Mouse (Mus musculus) CH12.LX (cell line): ENCODE data around the gene Cort. TPM values are rescaled to one million over a fixed set of nuclear protein-coding genes. Genes with fewer than 3 reads are reported as not detected.

Source experiments
- DNase-seq: peaks from one replicate; pipeline ENCODE4 v3.0.0-alpha.2; 2013; ENCODE audit errors: extremely low read depth
- H3K27ac ChIP-seq: 2 replicates; pipeline ENCODE4 v1.5.1; 2012; ENCODE audit warnings: low read depth, mild to moderate bottlenecking, control low read depth, moderate library complexity; ENCODE audit not compliant: insufficient read depth
- H3K27me3 ChIP-seq: replicated peaks from 2 replicates; pipeline ENCODE3; 2012; ENCODE audit warnings: inconsistent platforms
- H3K36me3 ChIP-seq, 2 experiments: replicated peaks in 1 of 2; 2 replicates each; pipeline versions ENCODE3 to v1.6.1; 2012; ENCODE audit warnings: inconsistent platforms in 1 of 2, low read length in 1 of 2, mild to moderate bottlenecking in 1 of 2, mixed read lengths in 1 of 2, moderate library complexity in 1 of 2; ENCODE audit not compliant: control insufficient read depth in 1 of 2, insufficient read depth in 1 of 2
- H3K4me1 ChIP-seq, 2 experiments: 2 replicates each; pipeline ENCODE4 v1.6.1; 2012; ENCODE audit warnings: inconsistent platforms in 1 of 2, moderate library complexity in 1 of 2; ENCODE audit not compliant: insufficient read depth in 2 of 2, control insufficient read depth in 1 of 2
- H3K4me2 ChIP-seq: 2 replicates; pipeline ENCODE4 v1.6.1; 2012; ENCODE audit warnings: low read depth, mild to moderate bottlenecking, control low read depth; ENCODE audit not compliant: poor library complexity, insufficient read depth, severe bottlenecking
- H3K4me3 ChIP-seq, 3 experiments: fragments of 150-350 bp in 1 of 3; sonication (generic) in 1 of 3; replicated peaks in 1 of 3; 2 replicates each; pipeline versions ENCODE3 to v1.5.1; 2011 to 2012; ENCODE audit warnings: low read depth in 2 of 3, low read length in 2 of 3, mild to moderate bottlenecking in 2 of 3, moderate library complexity in 2 of 3, control low read depth in 1 of 3, improper control_type of control experiment in 1 of 3, inconsistent platforms in 1 of 3, mixed read lengths in 1 of 3; ENCODE audit not compliant: poor library complexity in 1 of 3
- H3K79me2 ChIP-seq: replicated peaks from 2 replicates; pipeline ENCODE4 v1.6.1; 2012; ENCODE audit warnings: mild to moderate bottlenecking, moderate library complexity; ENCODE audit not compliant: control insufficient read depth, poor library complexity, insufficient read depth, severe bottlenecking; ENCODE audit errors: extremely low read depth
- H3K9ac ChIP-seq: 2 replicates; pipeline ENCODE4 v1.6.1; 2012; ENCODE audit warnings: low read depth, mild to moderate bottlenecking, control low read depth, moderate library complexity; ENCODE audit not compliant: insufficient read depth
- H3K9me3 ChIP-seq: replicated peaks from 2 replicates; pipeline ENCODE3; 2012; ENCODE audit warnings: low read length, inconsistent platforms, mixed read lengths
- BHLHE40 ChIP-seq: IDR thresholded peaks from 2 replicates; pipeline ENCODE4 v1.6.1; 2011; ENCODE audit warnings: mild to moderate bottlenecking, low read depth, low read length, improper control_type of control experiment
- CHD2 ChIP-seq: IDR thresholded peaks from 2 replicates; pipeline ENCODE4 v1.6.1; 2011; ENCODE audit warnings: low read length, improper control_type of control experiment
- CTCF ChIP-seq, 2 experiments: IDR thresholded peaks in 1 of 2; conservative IDR thresholded peaks in 1 of 2; 2 replicates each; pipeline ENCODE4 v1.5.1; 2011 to 2012; ENCODE audit warnings: low read depth in 2 of 2, low read length in 2 of 2, improper control_type of control experiment in 1 of 2, inconsistent platforms in 1 of 2, mild to moderate bottlenecking in 1 of 2, moderate library complexity in 1 of 2
- E2F4 ChIP-seq: IDR thresholded peaks from 2 replicates; pipeline ENCODE4 v1.6.1; 2011; ENCODE audit warnings: low read depth, low read length, improper control_type of control experiment; ENCODE audit not compliant: insufficient replicate concordance
- ELF1 ChIP-seq: IDR thresholded peaks from 2 replicates; pipeline ENCODE4 v1.6.1; 2014; ENCODE audit warnings: low read depth, mild to moderate bottlenecking, inconsistent platforms, low read length, improper control_type of control experiment
- GABPA ChIP-seq: IDR thresholded peaks from 2 replicates; pipeline ENCODE4 v1.6.1; 2012; ENCODE audit warnings: low read depth, low read length, improper control_type of control experiment, inconsistent platforms; ENCODE audit not compliant: insufficient replicate concordance
- JUND ChIP-seq: conservative IDR thresholded peaks from 2 replicates; pipeline ENCODE4 v1.6.1; 2011; ENCODE audit warnings: low read depth, low read length, improper control_type of control experiment
- KAT2A ChIP-seq: IDR thresholded peaks from 2 replicates; pipeline ENCODE4 v1.6.1; 2012; ENCODE audit warnings: low read length, improper control_type of control experiment, inconsistent platforms; ENCODE audit not compliant: insufficient replicate concordance
- MAX ChIP-seq: IDR thresholded peaks from 2 replicates; pipeline ENCODE4 v1.6.1; 2011; ENCODE audit warnings: low read length, improper control_type of control experiment
- MAZ ChIP-seq: IDR thresholded peaks from 2 replicates; pipeline ENCODE4 v1.6.1; 2012; ENCODE audit warnings: low read depth, mild to moderate bottlenecking, inconsistent platforms, low read length, improper control_type of control experiment, moderate library complexity
- MEF2A ChIP-seq: IDR thresholded peaks from 2 replicates; pipeline ENCODE4 v1.6.1; 2014; ENCODE audit warnings: low read depth, mild to moderate bottlenecking, inconsistent platforms, low read length, improper control_type of control experiment, borderline replicate concordance
- MXI1 ChIP-seq: IDR thresholded peaks from 2 replicates; pipeline ENCODE4 v1.6.1; 2011; ENCODE audit warnings: mild to moderate bottlenecking, low read depth, low read length, improper control_type of control experiment
- MYC ChIP-seq: IDR thresholded peaks from 2 replicates; pipeline ENCODE4 v1.6.1; 2011; ENCODE audit warnings: low read depth, mild to moderate bottlenecking, improper control_type of control experiment, low read length
- NRF1 ChIP-seq: IDR thresholded peaks from 2 replicates; pipeline ENCODE4 v1.6.1; 2014; ENCODE audit warnings: low read depth, mild to moderate bottlenecking, inconsistent platforms, low read length, improper control_type of control experiment, moderate library complexity
- PAX5 ChIP-seq: IDR thresholded peaks from 2 replicates; pipeline ENCODE4 v1.6.1; 2012; ENCODE audit warnings: low read length, inconsistent platforms, mixed read lengths
- POLR2A ChIP-seq: IDR thresholded peaks from 2 replicates; pipeline ENCODE4 v1.6.1; 2011; ENCODE audit warnings: low read depth, mild to moderate bottlenecking, improper control_type of control experiment, low read length
- POLR2AphosphoS2 ChIP-seq: IDR thresholded peaks from 2 replicates; pipeline ENCODE4 v1.6.1; 2011; ENCODE audit warnings: low read depth, low read length, improper control_type of control experiment
- RAD21 ChIP-seq: IDR thresholded peaks from 2 replicates; pipeline ENCODE4 v1.6.1; 2011; ENCODE audit warnings: low read depth, mild to moderate bottlenecking, low read length, improper control_type of control experiment, moderate library complexity
- SIN3A ChIP-seq: IDR thresholded peaks from 2 replicates; pipeline ENCODE4 v1.6.1; 2012; ENCODE audit warnings: low read length, improper control_type of control experiment, inconsistent platforms
- TBP ChIP-seq: conservative IDR thresholded peaks from 2 replicates; pipeline ENCODE4 v1.6.1; 2011; ENCODE audit warnings: low read depth, low read length, improper control_type of control experiment
- TCF12 ChIP-seq: IDR thresholded peaks from 2 replicates; pipeline ENCODE4 v1.6.1; 2014; ENCODE audit warnings: low read depth, mild to moderate bottlenecking, inconsistent platforms, low read length, improper control_type of control experiment
- ZC3H11A ChIP-seq: IDR thresholded peaks from 2 replicates; pipeline ENCODE4 v1.6.1; 2012; ENCODE audit warnings: low read depth, mild to moderate bottlenecking, inconsistent platforms, low read length, improper control_type of control experiment
- ZKSCAN1 ChIP-seq: IDR thresholded peaks from 2 replicates; pipeline ENCODE4 v1.6.1; 2012; ENCODE audit warnings: low read depth, inconsistent platforms, low read length, improper control_type of control experiment, borderline replicate concordance
- dilution Hi-C: fragments of 300-500 bp; cut with MboI; formaldehyde crosslinking; loops from 2 replicates; pipeline ENCODE4 v1.14.3; 2020; ENCODE audit warnings: low sequenced_read_pairs; ENCODE audit not compliant: extremely low pct_unique_long_range_greater_than_20kb, extremely low pct_ligation_motif_present
- in situ Hi-C: fragments of 300-500 bp; cut with MboI; formaldehyde crosslinking; loops from 3 replicates; pipeline ENCODE4 v1.14.3; 2019; ENCODE audit warnings: low sequenced_read_pairs, low pct_ligation_motif_present, low pct_unique_long_range_greater_than_20kb, mixed read lengths
- polyA plus RNA-seq: library from polyadenylated mRNA; unstranded; fragments of >175 nt; gene quantifications from 2 replicates; pipeline ENCODE4 v1.2.1, GENCODE M21; 2012; ENCODE audit warnings: low read depth; ENCODE audit not compliant: insufficient read length
- total RNA-seq, 2 experiments: library from RNA; depleted of rRNA; stranded (reverse); fragments of 300-350 nt in 1 of 2; fragments of >200 nt in 1 of 2; gene quantifications; 2 replicates each; pipeline ENCODE4 v1.2.3; 2012 to 2014

Cort gene
- total and polyA plus RNA-seq, 3 experiments = 0.59 to 0.94 TPM; not detected in 1

DNA sequence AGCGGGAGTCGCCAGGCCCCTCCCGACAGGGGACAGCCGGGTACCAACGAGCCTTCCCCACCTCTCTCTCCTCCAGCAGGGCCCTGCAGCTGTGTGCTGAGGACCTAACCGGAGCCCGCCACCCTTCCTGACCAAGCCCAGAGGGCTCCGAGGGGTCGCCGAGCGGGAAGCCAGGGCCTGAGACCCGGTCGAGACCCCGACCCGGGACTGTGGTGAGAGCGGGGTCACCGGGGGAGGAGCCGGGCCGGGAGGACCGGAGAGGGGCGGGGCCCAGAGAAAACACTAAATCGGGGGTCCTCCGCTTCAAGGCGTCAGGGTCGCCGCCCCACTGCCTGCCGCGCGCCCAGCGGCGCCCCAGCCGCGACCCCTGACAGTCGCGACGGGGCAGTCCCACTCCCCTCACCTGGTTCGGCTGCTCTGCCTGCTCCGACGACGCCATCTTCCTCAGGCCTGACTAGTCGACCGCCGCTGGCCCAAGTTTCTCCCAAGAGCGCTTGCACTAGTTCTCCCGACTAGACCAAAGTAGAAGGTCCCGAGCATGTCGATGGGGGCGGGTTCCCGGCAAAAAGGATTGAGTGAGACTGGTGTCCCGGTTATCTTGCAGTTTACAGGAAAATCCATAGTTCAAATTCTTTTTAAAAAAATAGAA is 27.1 kb downstream of the Cort start, which contains the start of gene Pex14 (continued):
- TF ChIP-seq MEF2A = peak; percentile 70; the same call in 1 of the 2 replicates
- TF ChIP-seq BHLHE40 = peak; percentile 4; the same call in 1 of the 2 replicates
- no peak; the same call in none of the 2 replicates for TF ChIP-seq POLR2A
- peak; percentile 62; the same call in 1 of the 2 replicates for TF ChIP-seq MAZ

GRCm38 (mm10) chr4:149098571-149098970 is 28.0 kb downstream of the Cort start:
- dilution Hi-C loops (no loop called here), in situ Hi-C loops (no loop called here)
- H3K9me3 ChIP-seq = no peaks in the 10 kb centered on the region
- peak overlapping the region; percentile 70 for H3K9ac ChIP-seq
- DNase-seq = peak; percentile 25
- H3K4me2 ChIP-seq = peak overlapping the region; percentile 62
- H3K4me3 ChIP-seq = peak overlapping the region; percentile 91 to 99 (median 99)
- H3K79me2 ChIP-seq = peaks cover 36% of the 10 kb centered on the region
- no peaks in the 10 kb centered on the region for H3K27me3 ChIP-seq
- H3K36me3 ChIP-seq = peaks cover 2 to 23% of the 10 kb centered on the region in 2 experiments
- H3K4me1 ChIP-seq = peaks cover 6 to 21% of the 10 kb centered on the region in 2 experiments; a peak in 3 of 4 replicates
- H3K27ac ChIP-seq = no peak overlapping the region
- TF ChIP-seq KAT2A = no peak
- TF ChIP-seq MXI1 = peak; percentile 75
- no peak for TF ChIP-seq GABPA
- no peak for TF ChIP-seq MAZ
- TF ChIP-seq CHD2 = no peak
- peak; percentile 89 for TF ChIP-seq MYC
- peak; percentile 64; the same call in 1 of the 2 replicates for TF ChIP-seq MAX
- TF ChIP-seq TBP = no peak
- no peak for TF ChIP-seq SIN3A
- no peak for TF ChIP-seq E2F4
- no peak for TF ChIP-seq TCF12
- TF ChIP-seq BHLHE40 = peak; percentile 78
- TF ChIP-seq NRF1 = 0 out of 2 replicates have a peak, but pooled peaks have one; percentile 19

DNA sequence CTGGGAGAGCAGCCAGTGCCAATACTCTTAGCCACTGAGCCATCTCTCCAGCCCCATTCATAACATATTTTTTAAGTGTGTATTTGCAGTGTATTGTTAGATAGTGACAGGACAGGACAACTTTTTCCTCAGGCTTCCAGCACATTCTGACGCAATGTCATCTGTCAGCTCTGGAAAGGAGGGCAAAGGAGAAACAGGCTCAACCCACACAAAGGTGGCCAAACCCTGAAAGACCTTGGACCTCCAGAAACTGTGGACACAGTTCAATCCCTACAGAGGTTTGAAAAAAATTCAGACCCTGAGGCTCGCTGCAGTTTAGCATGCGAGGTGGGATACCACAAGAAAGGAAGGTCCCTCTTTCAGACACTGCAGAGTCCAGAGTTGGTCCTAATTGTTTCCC is 28.6 kb downstream of the Cort start:
- in situ Hi-C loops (no loop called here), dilution Hi-C loops (no loop called here)
- peak overlapping the region; percentile 62 for H3K4me2 ChIP-seq
- DNase-seq = no peak
- no peaks in the 10 kb centered on the region for H3K9me3 ChIP-seq
- peaks cover 2 to 28% of the 10 kb centered on the region in 2 experiments for H3K36me3 ChIP-seq
- peaks cover 36% of the 10 kb centered on the region for H3K79me2 ChIP-seq
- H3K4me3 ChIP-seq = peak overlapping the region; percentile 91 to 99 (median 99)
- no peaks in the 10 kb centered on the region for H3K27me3 ChIP-seq
- H3K9ac ChIP-seq = peak overlapping the region; percentile 70
- no peak overlapping the region for H3K27ac ChIP-seq
- H3K4me1 ChIP-seq = peaks cover 6 to 21% of the 10 kb centered on the region in 2 experiments; a peak in 3 of 4 replicates
- no peak for TF ChIP-seq ZC3H11A
- TF ChIP-seq BHLHE40 = no peak
- no peak for TF ChIP-seq RAD21
- no peak for TF ChIP-seq CHD2
- TF ChIP-seq KAT2A = no peak
- no peak for TF ChIP-seq CTCF (conservative IDR thresholded peaks at IDR 0.05 in 1 of 2, IDR thresholded peaks at IDR 0.05 in 1 of 2; ENCODE audit: low read depth in 2 of 2, low read length in 2 of 2)
- no peak for TF ChIP-seq ELF1
- TF ChIP-seq ZKSCAN1 = no peak
- no peak for TF ChIP-seq TCF12
- no peak for TF ChIP-seq POLR2AphosphoS2
- no peak for TF ChIP-seq PAX5
- TF ChIP-seq JUND = no peak
- TF ChIP-seq, all 38 proteins: peak for 0
